ENCODE assay signal across 37 mouse cellular contexts in genomic region chr2:143973161-143973560, GRCm38 (mm10). TPM values are rescaled to one million over a fixed set of nuclear protein-coding genes. Genes with fewer than 3 reads are reported as not detected.
DNase-seq lines count a peak whose midpoint lies in the region; ATAC-seq and TF ChIP-seq lines count a peak whose summit lies in the region.
"Had no signal": no experiment of that assay in that cellular context is flagged by ENCODE, and none has a peak within 500 bp of the region (broad histone marks: within the 10 kb centered on the region; RNA-seq: fewer than 3 reads in every experiment).

No protein-coding gene starts in this region.

- no peak overlapping the region for H3K4me3 ChIP-seq in cerebellum, adult 2 months (replicated peaks; ENCODE audit: insufficient read depth, low read depth, low read length)
- H3K4me3 ChIP-seq: embryonic facial prominence, embryonic 10.5 days; embryonic facial prominence, embryonic 15.5 days; forebrain, embryonic 15.5 days; gastrocnemius, adult 2 months; intestine, embryonic 15.5 days; myocyte; neural tube, embryonic 12.5 days had no signal

- no peak for TF ChIP-seq CTCF in cerebellum, adult 2 months (IDR thresholded peaks at IDR 0.05; ENCODE audit: borderline replicate concordance, insufficient read depth, low read depth, low read length)

- no peak for DNase-seq in cerebellum, postnatal 4 days (ENCODE audit: low spot score in 2 of 2)
- DNase-seq in brain, adult 2 months (ENCODE audit: low read depth, low spot score), result peak; percentile 87
- DNase-seq in cerebellum, adult 2 months, result peak; percentile 61 to 71
- DNase-seq in cerebellum, postnatal 14 days, result peak; percentile 53 to 59
- no peak for DNase-seq in lung, postnatal 4 days
- DNase-seq in kidney, postnatal 14 days, result no peak
- DNase-seq: adrenal gland, adult 8-10 months; gastrocnemius, adult 2 months; kidney, adult 2 months; kidney, postnatal 4 days; layer of hippocampus, postnatal 36 days; liver; lung, embryonic 14.5 days; lung, postnatal 14 days; right cerebral cortex, adult 18-20 months; right cerebral cortex, postnatal 4 days; thymus, postnatal 4 days had no signal

- H3K27ac ChIP-seq in cerebellum, adult 2 months (ENCODE audit: insufficient read depth, low read length), result no peak overlapping the region
- H3K27ac ChIP-seq: embryonic facial prominence, embryonic 10.5 days; embryonic facial prominence, embryonic 15.5 days; forebrain, embryonic 15.5 days; gastrocnemius, adult 2 months; hindbrain, postnatal 0 days; intestine, embryonic 15.5 days; liver, embryonic 14.5 days; neural tube, embryonic 12.5 days; stomach, postnatal 0 days had no signal

- no peaks in the 10 kb centered on the region for H3K27me3 ChIP-seq in cerebellum, adult 2 months (ENCODE audit: control insufficient read depth, insufficient read depth, low read length)
- H3K27me3 ChIP-seq: embryonic facial prominence, embryonic 15.5 days; forebrain, embryonic 15.5 days; intestine, embryonic 15.5 days; neural tube, embryonic 12.5 days had no signal

- H3K4me1 ChIP-seq in cerebellum, adult 2 months (ENCODE audit: control insufficient read depth, insufficient read depth, low read length), result peaks cover 8% of the 10 kb centered on the region
- H3K4me1 ChIP-seq: embryonic facial prominence, embryonic 10.5 days; embryonic facial prominence, embryonic 15.5 days; forebrain, embryonic 15.5 days; intestine, embryonic 15.5 days; neural tube, embryonic 12.5 days had no signal

- no peak for TF ChIP-seq POLR2A in cerebellum, adult 2 months (IDR thresholded peaks at IDR 0.05; ENCODE audit: borderline replicate concordance, insufficient read depth, low read length)

- WGBS in cerebellum, adult 2 months, result 28% methylated on average over 7 of the region's 7 CpGs

- ATAC-seq in cerebellum, adult (ENCODE audit: insufficient number of reproducible peaks, low FRiP score, low TSS enrichment), result peak; percentile 88
- ATAC-seq: forebrain, embryonic 15.5 days; hindbrain, postnatal 0 days; intestine, embryonic 15.5 days had no signal

RNA-seq across cellular contexts. Expression of gene Rrbp1, which starts 37.9 kb away (rescaled TPM):
- 65.7 and 76.7 TPM in 2 replicates for polyA plus RNA-seq in cerebellum, adult 2 months (2012; rRNA removed)

RNA-seq across cellular contexts. Expression of gene Dstn, which starts 58.0 kb away (rescaled TPM):
- 126 and 132 TPM in 2 replicates for polyA plus RNA-seq in cerebellum, adult 2 months (2012; rRNA removed)

RNA-seq across cellular contexts. Expression of gene Banf2, which starts 59.7 kb away (rescaled TPM):
- polyA plus RNA-seq in cerebellum, adult 2 months (2012; rRNA removed), result not detected in 2 replicates
- polyA plus RNA-seq: embryonic facial prominence, embryonic 10.5 days; embryonic facial prominence, embryonic 15.5 days; forebrain, embryonic 15.5 days; frontal cortex, adult 2 months; G1E; heart, embryonic 14.5 days; hindbrain, embryonic 11.5 days; hindbrain, postnatal 0 days; kidney, adult 2 months; kidney, embryonic 16.5 days; limb, embryonic 11.5 days; liver, embryonic 14.5 days; lung, embryonic 14.5 days; midbrain, embryonic 11.5 days; midbrain, postnatal 0 days; myocyte; neural tube, embryonic 12.5 days; spleen, adult 2 months; stomach, postnatal 0 days; thymus, postnatal 0 days had no signal

Comparison
In these comparisons a context has a peak if more than half of its experiments do, and no peak if none do; other contexts are left out.
1. DNase-seq: peak in brain, adult 2 months (single experiment), cerebellum, adult 2 months (2 of 2) and cerebellum, postnatal 14 days (2 of 2); none in cerebellum, postnatal 4 days (0 of 2), lung, postnatal 4 days (0 of 2) and kidney, postnatal 14 days (single experiment).